Mouse (Mus musculus): ENCODE data around the gene Fgf9.

DNA sequence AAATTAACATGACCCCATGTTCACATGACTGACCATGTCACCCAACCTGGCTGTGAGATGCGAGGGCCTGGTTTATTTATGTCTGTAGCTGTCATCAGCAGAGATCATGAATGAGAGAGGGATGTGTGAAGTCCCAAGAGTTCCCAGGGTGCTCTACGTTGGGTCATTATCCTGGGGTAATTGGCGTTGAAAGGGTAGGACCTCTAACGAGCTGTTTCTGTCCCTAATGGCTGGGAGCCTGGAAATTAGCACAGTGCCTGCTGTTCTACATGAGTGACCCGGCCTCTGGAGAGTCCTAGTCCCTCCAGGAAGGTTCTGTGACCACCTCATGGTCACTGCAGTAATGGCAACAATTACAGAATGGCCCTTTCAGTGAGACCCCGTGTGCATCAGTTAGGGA lies 34.2 kb upstream of the Fgf9 start:
- TF ChIP-seq CTCF (IDR thresholded peaks at IDR 0.05; ENCODE audit: low read depth, low read length) (no peak), POLR2A (IDR thresholded peaks at IDR 0.05; ENCODE audit: extremely low read depth, insufficient read depth, low read length) (no peak)

Measured in liver, adult 2 months (tissue).